Mouse (Mus musculus) cortical plate, adult 2 months (tissue): ENCODE results near the gene Hsd17b6.

Source experiments
- CTCF ChIP-seq: fragments of 200-500 bp; IDR thresholded peaks from 2 replicates; pipeline ENCODE4 v1.5.1; 2011; ENCODE audit warnings: mild to moderate bottlenecking, control low read depth, low read length; ENCODE audit not compliant: insufficient read depth; ENCODE audit errors: extremely low read depth
- POLR2A ChIP-seq: fragments of 200-500 bp; IDR thresholded peaks from 2 replicates; pipeline ENCODE4 v1.6.1; 2011; ENCODE audit warnings: mild to moderate bottlenecking, low read length, control low read depth; ENCODE audit not compliant: insufficient read depth; ENCODE audit errors: extremely low read depth

GRCm38 (mm10) chr10:127949596-127950130, 57.7 kb downstream of the Hsd17b6 start:
- no peak for TF ChIP-seq CTCF
- no peak for TF ChIP-seq POLR2A
